Mouse (Mus musculus): ENCODE measurements around the gene Rps28. TPM values are rescaled to one million over a fixed set of nuclear protein-coding genes. Genes with fewer than 3 reads are reported as not detected.

Rps28 gene
- polyA plus RNA-seq (2017; shearing (Covaris generic)), result 1,419 TPM

GRCm38 (mm10) chr17:33824084-33824996 lies at the start of gene Rps28, which contains the start of gene Ndufa7:
Rps28 (minus strand) TSS chr17:33824562.
Ndufa7 (plus strand) TSS chr17:33824572.

GRCm38 (mm10) chr17:33873537-33873936 lies 49.2 kb upstream of the Rps28 start, which contains the start of gene Gm7029:
Gm7029 (plus strand) TSS chr17:33873837.

GRCm38 (mm10) chr17:33842966-33843795 lies 18.8 kb upstream of the Rps28 start, which contains the start of gene Cd320:
Cd320 (plus strand) TSS chr17:33843091.

GRCm38 (mm10) chr17:33810334-33811141 lies 13.8 kb downstream of the Rps28 start, which contains the start of gene Kank3:
Kank3 (plus strand) TSS chr17:33810519.

GRCm38 (mm10) chr17:33781124-33781977 lies 43.0 kb downstream of the Rps28 start, which contains the start of gene Angptl4:
Angptl4 (minus strand) TSS chr17:33781830.

Other genes with a start within 250 kb of the Rps28 start
- 37.1 TPM for gene Zfp414, start 195.5 kb downstream of the Rps28 start, polyA plus RNA-seq (2017; shearing (Covaris generic))
- gene Pram1, start 186.5 kb downstream of the Rps28 start, polyA plus RNA-seq (2017; shearing (Covaris generic)), result not detected
- 353 TPM for gene Hnrnpm, start 137.7 kb downstream of the Rps28 start, polyA plus RNA-seq (2017; shearing (Covaris generic))
- 90.7 TPM for gene March2, start 105.9 kb downstream of the Rps28 start, polyA plus RNA-seq (2017; shearing (Covaris generic))
- gene Rab11b, start 64.0 kb downstream of the Rps28 start, polyA plus RNA-seq (2017; shearing (Covaris generic)), result 330 TPM
- gene Angptl4, start 42.7 kb downstream of the Rps28 start, polyA plus RNA-seq (2017; shearing (Covaris generic)), result 0.50 TPM
- gene Kank3, start 14.0 kb downstream of the Rps28 start, polyA plus RNA-seq (2017; shearing (Covaris generic)), result 2.5 TPM
- gene Ndufa7, start within 50 bp of the Rps28 start, polyA plus RNA-seq (2017; shearing (Covaris generic)), result 194 TPM
- gene Cd320, start 18.5 kb upstream of the Rps28 start, polyA plus RNA-seq (2017; shearing (Covaris generic)), result 13.0 TPM
- gene Gm7029, start 49.3 kb upstream of the Rps28 start, polyA plus RNA-seq (2017; shearing (Covaris generic)), result not detected
- gene Kifc1, start 66.1 kb upstream of the Rps28 start, polyA plus RNA-seq (2017; shearing (Covaris generic)), result 1.0 TPM
- 3.7 TPM for gene Platr17, start 80.6 kb upstream of the Rps28 start, polyA plus RNA-seq (2017; shearing (Covaris generic))
- 105 TPM for gene Daxx, start 84.9 kb upstream of the Rps28 start, polyA plus RNA-seq (2017; shearing (Covaris generic))
- 322 TPM for gene Tapbp, start 91.3 kb upstream of the Rps28 start, polyA plus RNA-seq (2017; shearing (Covaris generic))
- 17.5 TPM for gene Zbtb22, start 91.3 kb upstream of the Rps28 start, polyA plus RNA-seq (2017; shearing (Covaris generic))
- gene Rgl2, start 105.0 kb upstream of the Rps28 start, polyA plus RNA-seq (2017; shearing (Covaris generic)), result 145 TPM
- 100 TPM for gene Pfdn6, start 115.8 kb upstream of the Rps28 start, polyA plus RNA-seq (2017; shearing (Covaris generic))
- gene Wdr46, start 116.1 kb upstream of the Rps28 start, polyA plus RNA-seq (2017; shearing (Covaris generic)), result 60.9 TPM
- 27.2 TPM for gene B3galt4, start 126.9 kb upstream of the Rps28 start, polyA plus RNA-seq (2017; shearing (Covaris generic))
- gene Vps52, start 131.2 kb upstream of the Rps28 start, polyA plus RNA-seq (2017; shearing (Covaris generic)), result 53.7 TPM
- 3,154 TPM for gene Rps18, start 131.4 kb upstream of the Rps28 start, polyA plus RNA-seq (2017; shearing (Covaris generic))
- 11,864 TPM for gene H2-K1, start 175.8 kb upstream of the Rps28 start, polyA plus RNA-seq (2017; shearing (Covaris generic))
- gene Ring1, start 200.1 kb upstream of the Rps28 start, polyA plus RNA-seq (2017; shearing (Covaris generic)), result 36.4 TPM
- 306 TPM for gene H2-Ke6, start 203.5 kb upstream of the Rps28 start, polyA plus RNA-seq (2017; shearing (Covaris generic))
- gene Slc39a7, start 207.1 kb upstream of the Rps28 start, polyA plus RNA-seq (2017; shearing (Covaris generic)), result 136 TPM
- gene Rxrb, start 207.2 kb upstream of the Rps28 start, polyA plus RNA-seq (2017; shearing (Covaris generic)), result 128 TPM
- 4.4 TPM for gene Col11a2, start 214.9 kb upstream of the Rps28 start, polyA plus RNA-seq (2017; shearing (Covaris generic))

Data from naive thymus-derived CD4-positive, alpha-beta T cell, adult 5 months (primary cell).